27 mouse cellular contexts compared by ENCODE assay signal in the genomic region with DNA sequence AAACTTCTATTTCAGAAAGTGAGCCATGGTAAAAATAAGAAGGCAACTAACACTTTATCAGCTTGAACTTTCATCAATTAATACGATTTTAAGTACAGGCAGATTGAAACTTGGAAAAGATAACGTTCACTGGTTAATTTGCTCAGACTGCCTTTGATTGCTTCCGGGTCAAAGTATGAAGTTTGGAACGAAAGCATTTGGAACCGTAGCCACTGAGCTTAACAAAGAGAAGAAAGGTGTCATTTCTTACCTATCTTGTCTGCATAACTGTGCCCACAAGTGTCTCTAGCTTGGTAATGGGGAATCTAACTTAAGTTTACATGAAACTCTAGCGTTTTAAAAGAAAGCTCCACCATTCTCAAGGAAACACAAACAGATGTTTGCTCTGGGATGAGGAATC. TPM values are rescaled to one million over a fixed set of nuclear protein-coding genes. Genes with fewer than 3 reads are reported as not detected.
DNase-seq lines count a peak whose midpoint lies in the region; ATAC-seq and TF ChIP-seq lines count a peak whose summit lies in the region.
"Had no signal": no experiment of that assay in that cellular context is flagged by ENCODE, and none has a peak within 500 bp of the region (broad histone marks: within the 10 kb centered on the region; RNA-seq: fewer than 3 reads in every experiment).

No protein-coding gene starts in this region.

- peak overlapping the region; percentile 50 for H3K27ac ChIP-seq in lung, embryonic 15.5 days
- H3K27ac ChIP-seq in intestine, embryonic 16.5 days (ENCODE audit: low read length): peak overlapping the region; percentile 68; the same call in 1 of the 2 replicates
- peak overlapping the region; percentile 80 for H3K27ac ChIP-seq in liver, postnatal 0 days (ENCODE audit: low read depth)
- H3K27ac ChIP-seq in stomach, postnatal 0 days (replicated peaks): peak overlapping the region; percentile 59
- H3K27ac ChIP-seq: embryonic facial prominence, embryonic 10.5 days; embryonic facial prominence, embryonic 15.5 days; forebrain, embryonic 12.5 days; heart, embryonic 10.5 days; heart, embryonic 15.5 days; layer of hippocampus, adult 2 months; neural tube, embryonic 12.5 days had no signal

- H3K36me3 ChIP-seq in lung, embryonic 15.5 days: no peaks in the 10 kb centered on the region
- H3K36me3 ChIP-seq in intestine, embryonic 16.5 days (ENCODE audit: control insufficient read depth, insufficient read depth, low read length): no peaks in the 10 kb centered on the region
- H3K36me3 ChIP-seq in liver, postnatal 0 days (replicated peaks; ENCODE audit: insufficient read depth, low read length): no peaks in the 10 kb centered on the region
- H3K36me3 ChIP-seq in stomach, postnatal 0 days (ENCODE audit: control insufficient read depth, insufficient read depth, low read length): no peaks in the 10 kb centered on the region
- H3K36me3 ChIP-seq: embryonic facial prominence, embryonic 10.5 days; embryonic facial prominence, embryonic 15.5 days; forebrain, embryonic 12.5 days; heart, embryonic 10.5 days; heart, embryonic 15.5 days; neural tube, embryonic 12.5 days had no signal

- peaks cover 16% of the 10 kb centered on the region for H3K4me1 ChIP-seq in lung, embryonic 15.5 days
- peaks cover 6% of the 10 kb centered on the region for H3K4me1 ChIP-seq in intestine, embryonic 16.5 days (ENCODE audit: control insufficient read depth, insufficient read depth, low read length)
- H3K4me1 ChIP-seq in liver, postnatal 0 days (ENCODE audit: insufficient read depth): peaks cover 14% of the 10 kb centered on the region
- H3K4me1 ChIP-seq in stomach, postnatal 0 days (replicated peaks; ENCODE audit: control insufficient read depth, insufficient read depth): no peaks in the 10 kb centered on the region; the same call in none of the 2 replicates
- H3K4me1 ChIP-seq: embryonic facial prominence, embryonic 10.5 days; embryonic facial prominence, embryonic 15.5 days; forebrain, embryonic 12.5 days; neural tube, embryonic 12.5 days had no signal

- no peak overlapping the region for H3K4me3 ChIP-seq in lung, embryonic 15.5 days
- no peak overlapping the region for H3K4me3 ChIP-seq in intestine, embryonic 16.5 days (ENCODE audit: low read length)
- H3K4me3 ChIP-seq in liver, postnatal 0 days (ENCODE audit: low read depth, low read length): no peak overlapping the region
- H3K4me3 ChIP-seq in stomach, postnatal 0 days (ENCODE audit: low read depth, low read length): no peak overlapping the region
- H3K4me3 ChIP-seq: embryonic facial prominence, embryonic 10.5 days; embryonic facial prominence, embryonic 15.5 days; forebrain, embryonic 12.5 days; heart, embryonic 10.5 days; heart, embryonic 15.5 days; layer of hippocampus, adult 2 months; neural tube, embryonic 12.5 days had no signal

- H3K9ac ChIP-seq in lung, embryonic 15.5 days: no peak overlapping the region
- H3K9ac ChIP-seq in intestine, embryonic 16.5 days (ENCODE audit: low read depth, low read length): no peak overlapping the region
- H3K9ac ChIP-seq in liver, postnatal 0 days (replicated peaks): no peak overlapping the region
- no peak overlapping the region for H3K9ac ChIP-seq in stomach, postnatal 0 days (ENCODE audit: low read length)
- H3K9ac ChIP-seq: embryonic facial prominence, embryonic 15.5 days; forebrain, embryonic 12.5 days; forebrain, postnatal 0 days; heart, embryonic 15.5 days; neural tube, embryonic 12.5 days had no signal

- no peaks in the 10 kb centered on the region for H3K27me3 ChIP-seq in lung, embryonic 15.5 days
- H3K27me3 ChIP-seq in intestine, embryonic 16.5 days (replicated peaks; ENCODE audit: control insufficient read depth, insufficient read depth, low read length): no peaks in the 10 kb centered on the region
- no peaks in the 10 kb centered on the region for H3K27me3 ChIP-seq in liver, postnatal 0 days (ENCODE audit: insufficient read depth, low read length)
- H3K27me3 ChIP-seq in stomach, postnatal 0 days (ENCODE audit: control insufficient read depth, insufficient read depth, low read length): no peaks in the 10 kb centered on the region
- H3K27me3 ChIP-seq: embryonic facial prominence, embryonic 15.5 days; forebrain, embryonic 12.5 days; heart, embryonic 15.5 days; neural tube, embryonic 12.5 days had no signal

- no peak for ATAC-seq in lung, embryonic 15.5 days (ENCODE audit: borderline replicate concordance, extremely low read depth, low FRiP score, low TSS enrichment)
- ATAC-seq in intestine, embryonic 16.5 days: peak; percentile 75
- ATAC-seq in liver, postnatal 0 days: no peak
- no peak for ATAC-seq in stomach, postnatal 0 days (ENCODE audit: low FRiP score, low TSS enrichment)
- ATAC-seq: forebrain, postnatal 0 days; hindbrain, embryonic 16.5 days had no signal

- no peak overlapping the region for H3K4me2 ChIP-seq in lung, embryonic 15.5 days
- no peak overlapping the region for H3K4me2 ChIP-seq in intestine, embryonic 16.5 days (ENCODE audit: low read depth, low read length)
- H3K4me2 ChIP-seq in liver, postnatal 0 days (ENCODE audit: low read depth, low read length): peak overlapping the region; percentile 39; the same call in 1 of the 2 replicates
- H3K4me2 ChIP-seq in stomach, postnatal 0 days (replicated peaks; ENCODE audit: low read depth): no peak overlapping the region
- H3K4me2 ChIP-seq: embryonic facial prominence, embryonic 15.5 days; forebrain, embryonic 12.5 days; heart, embryonic 15.5 days; neural tube, embryonic 12.5 days had no signal

- no peaks in the 10 kb centered on the region for H3K9me3 ChIP-seq in lung, embryonic 15.5 days
- H3K9me3 ChIP-seq in intestine, embryonic 16.5 days (ENCODE audit: control insufficient read depth, low read length): no peaks in the 10 kb centered on the region
- no peaks in the 10 kb centered on the region for H3K9me3 ChIP-seq in liver, postnatal 0 days (ENCODE audit: low read length)
- no peaks in the 10 kb centered on the region for H3K9me3 ChIP-seq in stomach, postnatal 0 days (ENCODE audit: control insufficient read depth, low read length)
- H3K9me3 ChIP-seq: embryonic facial prominence, embryonic 10.5 days; embryonic facial prominence, embryonic 15.5 days; forebrain, embryonic 12.5 days; heart, embryonic 10.5 days; heart, embryonic 15.5 days; neural tube, embryonic 12.5 days had no signal

- no peak for TF ChIP-seq EP300 in liver, postnatal 0 days (IDR thresholded peaks at IDR 0.05; ENCODE audit: low read depth)
- no peak for TF ChIP-seq EP300 in stomach, postnatal 0 days (optimal IDR thresholded peaks at IDR 0.05)

- WGBS in lung, embryonic 15.5 days: 34% methylated on average over 6 of the region's 6 CpGs
- WGBS in intestine, embryonic 16.5 days: 61% methylated on average over 6 of the region's 6 CpGs
- WGBS in liver, postnatal 0 days (ENCODE audit: insufficient replicate concordance): 49% methylated on average over 6 of the region's 6 CpGs
- WGBS in stomach, postnatal 0 days: 48% methylated on average over 6 of the region's 6 CpGs

- DNase-seq in lung, adult 18-20 months: no peak
- no peak for DNase-seq in liver, postnatal 0 days
- no peak for DNase-seq in stomach, postnatal 0 days (ENCODE audit: low spot score)
- DNase-seq in right cerebral cortex, postnatal 4 days: no peak
- no peak for DNase-seq in frontal cortex, postnatal 10 days (ENCODE audit: low spot score in 2 of 2)
- DNase-seq: adrenal gland, postnatal 10 days; B cell, adult 2 months; cerebellum, adult 8-10 months; cerebellum, postnatal 25 days; forebrain, postnatal 0 days; gastrocnemius, postnatal 14 days; kidney, adult 9 months; kidney, postnatal 14 days; left cerebral cortex, postnatal 4 days; midbrain, embryonic 14.5 days; thymus, adult 2 months; thymus, postnatal 36 days had no signal

- TF ChIP-seq CTCF in liver, postnatal 0 days (IDR thresholded peaks at IDR 0.05; ENCODE audit: low read depth): no peak
- TF ChIP-seq CTCF in stomach, postnatal 0 days (IDR thresholded peaks at IDR 0.05; ENCODE audit: low read depth): no peak

RNA-seq across cellular contexts. Expression of gene Alcam, which starts 14.9 kb away (rescaled TPM):
- polyA plus RNA-seq in lung, embryonic 15.5 days (2015; fragmentation: Nextera tagmentation; extraction: Ambion mirVana): 27.8 and 31.0 TPM in 2 replicates
- 13.7 and 16.8 TPM in 2 replicates for polyA plus RNA-seq in intestine, embryonic 16.5 days (2015; fragmentation: Nextera tagmentation; extraction: Ambion mirVana)
- 7.1 and 8.1 TPM in 2 replicates for polyA plus RNA-seq in liver, postnatal 0 days (2015; fragmentation: Nextera tagmentation; extraction: Ambion mirVana)
- 19.7 and 20.4 TPM in 2 replicates for polyA plus RNA-seq in stomach, postnatal 0 days (2015; fragmentation: Nextera tagmentation; extraction: Ambion mirVana)
